Mouse (Mus musculus) neural tube, embryonic 14.5 days (tissue): Measurements from ENCODE around the gene Rasal1. TPM values are rescaled to one million over a fixed set of nuclear protein-coding genes. Genes with fewer than 3 reads are reported as not detected.

Source experiments
- polyA plus RNA-seq: library from polyadenylated mRNA; unstranded; fragments of >200 nt; fragmentation: Nextera tagmentation; extraction: Ambion mirVana; gene quantifications from 2 replicates; pipeline ENCODE4 v1.2.1, GENCODE M21; 2014

The Rasal1 gene
- polyA plus RNA-seq, 1 experiment from 2014 or later = 0.33 TPM

Other genes with a start within 250 kb of the Rasal1 start
- 27.6 and 28.1 TPM in 2 replicates for gene Lhx5, start 217.1 kb upstream of the Rasal1 start, polyA plus RNA-seq
- gene Sdsl, start 176.0 kb upstream of the Rasal1 start, polyA plus RNA-seq = 5.8 and 8.3 TPM in 2 replicates
- 0.29 TPM in 1 of 2 replicates, not detected in the other for gene Sds, start 172.3 kb upstream of the Rasal1 start, polyA plus RNA-seq
- 30.8 and 30.9 TPM in 2 replicates for gene Plbd2, start 145.2 kb upstream of the Rasal1 start, polyA plus RNA-seq
- 0.95 and 2.1 TPM in 2 replicates for gene Slc8b1, start 137.6 kb upstream of the Rasal1 start, polyA plus RNA-seq
- gene Tpcn1, start 60.1 kb upstream of the Rasal1 start, polyA plus RNA-seq = 14.8 and 18.5 TPM in 2 replicates
- 0.62 and 1.3 TPM in 2 replicates for gene Iqcd, start 59.8 kb upstream of the Rasal1 start, polyA plus RNA-seq
- gene Rita1, start 36.2 kb upstream of the Rasal1 start, polyA plus RNA-seq = 21.6 and 26.5 TPM in 2 replicates
- gene Ddx54, start 36.1 kb upstream of the Rasal1 start, polyA plus RNA-seq = 23.2 and 27.7 TPM in 2 replicates
- gene Cfap73, start 14.6 kb upstream of the Rasal1 start, polyA plus RNA-seq = 0.46 TPM in 1 of 2 replicates, not detected in the other
- 44.2 and 50.7 TPM in 2 replicates for gene Dtx1, start 63.1 kb downstream of the Rasal1 start, polyA plus RNA-seq
- 0.22 TPM in 1 of 2 replicates, not detected in the other for gene Oas2, start 101.0 kb downstream of the Rasal1 start, polyA plus RNA-seq
- gene Oas3, start 128.8 kb downstream of the Rasal1 start, polyA plus RNA-seq = 0.42 and 0.48 TPM in 2 replicates
- gene Oas1e, start 146.7 kb downstream of the Rasal1 start, polyA plus RNA-seq = 0.19 TPM in 1 of 2 replicates, not detected in the other
- gene Oas1c, start 163.7 kb downstream of the Rasal1 start, polyA plus RNA-seq = 0.41 and 0.43 TPM in 2 replicates
- not detected in 2 replicates for gene Oas1f, start 198.6 kb downstream of the Rasal1 start, polyA plus RNA-seq
- not detected in 2 replicates for gene Oas1h, start 212.6 kb downstream of the Rasal1 start, polyA plus RNA-seq
- gene Oas1g, start 238.8 kb downstream of the Rasal1 start, polyA plus RNA-seq = not detected in 2 replicates